Mouse (Mus musculus): ENCODE measurements at regions not wholly inside any gene's neighbourhood (a gene's known extent, or its start where the extent isn't known, plus 50 kb on each side); places are given as distances from the start of the nearest gene placed in this dataset.

DNA sequence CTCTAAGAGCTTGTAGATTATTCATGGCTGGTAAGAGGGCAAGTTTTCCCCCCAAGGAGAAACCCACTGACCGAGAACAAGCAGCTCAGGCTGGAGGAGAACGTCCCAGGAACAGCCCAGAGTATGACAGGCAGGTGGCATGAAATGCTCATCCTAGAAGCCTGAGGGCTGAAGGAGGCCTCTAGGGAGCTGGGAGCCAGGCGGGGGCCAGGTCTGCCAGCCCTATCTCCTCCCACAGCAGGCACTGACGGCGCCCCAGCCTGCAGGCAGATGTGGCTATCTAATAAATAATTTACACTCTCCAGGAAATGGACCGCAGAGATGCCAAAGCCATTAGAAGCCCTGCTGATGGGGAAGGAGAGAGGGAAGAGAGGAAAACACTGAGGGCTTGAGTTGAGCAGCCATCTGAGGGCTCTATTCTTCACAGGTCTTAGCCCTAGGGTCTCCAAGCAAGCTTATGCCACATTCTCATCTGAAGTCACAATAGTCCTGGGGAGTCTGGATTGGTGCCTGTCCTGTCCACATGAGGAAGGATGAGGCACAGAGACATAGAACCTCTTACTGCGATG lies 176.1 kb downstream of the Mycn start:
- no peak for DNase-seq (ENCODE audit: low spot score in 2 of 2)

- DNase-seq (ENCODE audit: low spot score in 2 of 2), result no peak
Measured at GRCm38 (mm10) chr12:12765055-12765454, 176.7 kb downstream of the Mycn start.

GRCm38 (mm10) chr12:12764586-12764985 lies 177.1 kb downstream of the Mycn start:
- DNase-seq (ENCODE audit: low spot score in 2 of 2), result no peak

- DNase-seq (ENCODE audit: low spot score in 2 of 2), result no peak
Measured at GRCm38 (mm10) chr12:12756301-12756948, 185.3 kb downstream of the Mycn start.

- no peak for DNase-seq (ENCODE audit: low spot score in 2 of 2)
Measured at GRCm38 (mm10) chr12:12753849-12754248, 187.9 kb downstream of the Mycn start.

- no peak for DNase-seq (ENCODE audit: low spot score in 2 of 2)
Measured at GRCm38 (mm10) chr12:12751670-12752426, 189.9 kb downstream of the Mycn start.

- no peak for DNase-seq (ENCODE audit: low spot score in 2 of 2)
Measured at GRCm38 (mm10) chr12:12749690-12750089, 192.0 kb downstream of the Mycn start.

GRCm38 (mm10) chr12:12746852-12747454 lies 194.8 kb downstream of the Mycn start:
- no peak for DNase-seq (ENCODE audit: low spot score in 2 of 2)

DNA sequence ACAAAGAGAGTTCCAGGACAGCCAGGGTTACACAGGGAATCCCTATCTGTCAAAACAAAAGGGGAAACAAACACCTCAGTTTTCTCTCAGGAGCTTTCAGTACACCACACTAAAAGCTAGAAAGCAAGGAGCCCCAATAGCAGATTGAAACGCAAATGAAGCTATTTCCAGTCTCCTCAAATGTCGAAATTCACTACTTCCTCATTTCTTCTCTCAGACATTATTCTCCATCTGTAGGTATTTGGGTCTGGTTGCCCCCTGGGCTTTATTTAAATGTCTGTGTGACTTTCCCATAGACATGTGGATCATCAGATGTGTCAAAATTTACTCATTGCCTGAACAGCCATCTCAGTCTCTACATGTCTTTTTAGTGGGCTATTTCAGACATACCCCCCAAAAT lies 197.2 kb downstream of the Mycn start:
- no peak for DNase-seq (ENCODE audit: low spot score in 2 of 2)

DNA sequence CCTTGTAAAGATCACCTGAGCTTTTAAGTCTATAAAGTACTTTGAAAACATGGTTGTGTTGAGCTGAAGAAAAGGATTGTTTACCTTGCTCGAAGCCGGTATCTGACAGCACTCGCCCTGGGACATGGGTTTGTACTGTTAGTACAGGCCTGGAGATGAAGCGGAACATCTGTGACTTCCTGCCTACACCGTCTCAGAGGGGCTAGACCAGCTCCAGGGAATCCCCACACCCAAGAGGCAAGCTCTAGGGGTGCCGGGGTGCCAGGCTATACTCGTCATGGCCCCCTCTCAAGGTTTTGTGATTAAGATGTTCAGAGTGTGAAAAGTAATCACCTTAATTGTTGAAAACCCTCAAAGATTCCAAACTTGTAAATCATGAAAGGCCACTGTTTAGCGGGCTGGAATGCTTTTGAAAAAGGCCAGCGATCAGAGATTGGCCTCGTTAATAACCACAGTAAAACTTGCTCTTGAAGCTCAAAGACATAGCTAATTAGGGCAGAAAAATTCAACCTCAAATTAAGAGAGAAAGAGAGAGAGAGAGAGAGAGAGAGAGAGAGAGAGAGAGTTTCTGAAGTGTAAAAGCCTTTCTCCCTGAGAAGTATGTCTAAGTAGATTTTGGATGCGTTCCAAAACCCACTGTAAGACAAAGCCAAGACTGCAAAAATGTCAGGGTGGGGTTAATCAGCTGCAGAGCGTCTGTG lies 202.9 kb downstream of the Mycn start:
- DNase-seq (ENCODE audit: low spot score in 2 of 2), result no peak

DNA sequence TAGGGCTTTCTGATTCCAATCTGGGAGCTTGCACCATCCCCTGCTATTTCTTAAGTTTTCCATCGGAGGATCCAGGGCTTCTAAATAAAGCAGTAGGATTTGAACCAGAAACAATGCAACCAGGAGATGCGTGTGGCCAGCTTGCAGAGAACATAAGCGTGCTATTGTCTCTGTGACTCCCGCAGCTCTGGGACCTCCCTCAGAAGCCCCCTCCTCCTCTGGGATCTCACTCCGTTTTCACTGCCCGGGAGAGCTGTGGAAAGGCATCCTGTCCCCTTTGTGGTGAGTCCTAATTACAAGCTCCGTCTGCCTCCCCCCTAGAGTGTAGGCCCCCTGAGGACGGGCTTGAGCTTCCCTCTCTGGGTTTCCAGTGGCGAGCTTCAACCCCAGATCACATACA lies 215.9 kb downstream of the Mycn start:
- DNase-seq (ENCODE audit: low spot score in 2 of 2), result no peak

GRCm38 (mm10) chr12:12725075-12725474 lies 216.6 kb downstream of the Mycn start:
- no peak for DNase-seq (ENCODE audit: low spot score in 2 of 2)

DNA sequence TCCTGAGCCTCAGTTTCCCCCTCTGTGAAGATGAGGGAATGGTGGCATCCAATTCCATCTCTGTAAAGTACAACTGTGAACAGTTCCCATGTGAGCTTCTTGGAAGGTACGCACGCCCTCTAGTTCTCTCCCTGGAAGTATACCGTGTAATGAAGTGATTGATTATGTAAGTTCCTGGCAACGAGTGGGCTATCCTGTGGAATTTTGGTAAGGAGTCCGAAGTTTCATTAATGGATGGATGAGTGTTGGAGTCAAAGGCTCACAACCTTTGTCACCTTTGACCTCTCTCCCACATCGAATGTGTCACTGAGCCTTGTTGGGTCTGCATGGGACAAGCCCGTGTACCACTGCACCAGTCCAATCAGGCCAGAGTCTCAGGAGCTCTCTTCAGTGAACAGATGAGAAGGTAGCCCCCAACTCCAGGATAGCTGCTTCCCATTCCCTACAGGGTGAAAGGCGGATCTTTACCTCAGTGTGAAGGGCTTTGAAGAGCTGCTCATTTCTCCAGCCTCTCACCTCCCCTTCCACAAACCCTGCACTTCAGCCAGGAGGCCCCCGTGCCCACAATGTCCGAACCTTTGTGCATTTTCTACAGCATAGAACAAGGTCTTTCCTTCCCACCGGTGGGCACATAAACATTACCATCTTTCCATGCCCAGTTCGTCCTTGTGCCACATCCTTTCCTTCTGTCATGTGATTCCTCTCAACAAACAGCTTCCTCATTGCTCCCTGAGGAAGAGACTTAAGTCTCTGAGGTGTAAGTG lies 217.8 kb downstream of the Mycn start:
- DNase-seq (ENCODE audit: low spot score in 2 of 2), result no peak

GRCm38 (mm10) chr12:12722982-12723661 lies 218.6 kb downstream of the Mycn start:
- DNase-seq (ENCODE audit: low spot score in 2 of 2), result no peak

- DNase-seq (ENCODE audit: low spot score in 2 of 2), result no peak
Measured at GRCm38 (mm10) chr12:12716691-12717090, 225.0 kb downstream of the Mycn start.

DNA sequence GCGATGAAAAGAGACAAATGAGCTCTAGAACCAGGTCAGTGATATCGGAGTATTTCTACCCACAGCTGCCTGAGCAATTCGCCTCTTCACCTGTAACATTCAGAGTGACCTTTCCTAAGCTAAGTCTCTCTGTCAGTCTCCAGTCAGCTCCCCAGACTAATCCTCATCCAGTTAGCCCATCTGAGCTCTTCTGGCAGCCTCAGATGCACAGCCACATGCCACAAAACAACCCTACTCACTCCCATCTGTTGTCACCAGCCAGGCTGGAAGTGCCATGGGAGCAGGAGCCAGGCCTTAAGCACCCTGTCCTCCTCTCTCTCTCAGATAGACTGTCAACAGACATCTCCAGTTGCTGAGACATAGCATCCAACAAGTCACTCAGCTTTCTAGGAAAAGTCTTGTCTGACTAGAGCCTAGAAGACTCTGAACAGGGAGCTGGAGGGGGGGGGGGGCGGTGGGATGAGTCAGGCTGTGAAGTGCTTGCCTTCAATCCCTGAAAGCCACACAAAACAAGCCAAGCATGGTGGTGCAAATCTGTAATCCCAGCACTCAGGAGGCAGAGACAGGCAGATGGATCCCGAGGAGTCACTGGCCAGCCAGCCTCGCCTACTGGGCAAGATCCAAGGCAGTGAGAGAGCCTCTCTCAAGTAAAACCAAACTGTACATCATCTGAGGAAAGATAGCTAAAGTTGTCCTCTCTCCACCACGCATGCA lies 225.6 kb downstream of the Mycn start:
- no peak for DNase-seq (ENCODE audit: low spot score in 2 of 2)

GRCm38 (mm10) chr12:12715528-12715927 lies 226.2 kb downstream of the Mycn start:
- DNase-seq (ENCODE audit: low spot score in 2 of 2), result no peak

GRCm38 (mm10) chr12:12710184-12710609 lies 231.5 kb downstream of the Mycn start:
- DNase-seq (ENCODE audit: low spot score in 2 of 2), result no peak

- DNase-seq (ENCODE audit: low spot score in 2 of 2), result no peak
Measured at GRCm38 (mm10) chr12:12708954-12709523, 232.7 kb downstream of the Mycn start.

Data from urinary bladder, postnatal 4 days (tissue).